Mouse (Mus musculus): Measurements from ENCODE around the gene Btbd6. TPM values are rescaled to one million over a fixed set of nuclear protein-coding genes. Genes with fewer than 3 reads are reported as not detected.

The Btbd6 gene
- polyA plus RNA-seq, 1 experiment from 2014 or later: 30.3 TPM

GRCm38 (mm10) chr12:112961428-112961827, 14.9 kb upstream of the Btbd6 start:
- H3K27ac ChIP-seq: no peak overlapping the region
- WGBS: 73% methylated on average over 7 of the region's 7 CpGs

GRCm38 (mm10) chr12:112961872-112962271, 14.4 kb upstream of the Btbd6 start:
- Histone ChIP-seq H3K27me3 (no peaks in the 10 kb centered on the region), H3K36me3 (ENCODE audit: poor library complexity, severe bottlenecking) (peaks cover 93% of the 10 kb centered on the region), H3K4me3 (no peak overlapping the region), H3K4me2 (no peak overlapping the region), H3K27ac (no peak overlapping the region), H3K9me3 (replicated peaks) (no peaks in the 10 kb centered on the region), H3K9ac (0 out of 2 replicates have a peak overlapping the region, but pooled peaks have one; percentile 8), H3K4me1 (no peaks in the 10 kb centered on the region)
- WGBS: 89% methylated on average over 5 of the region's 5 CpGs
- ATAC-seq: no peak

More at GRCm38 (mm10) chr12:112961428-112961827, 14.9 kb upstream of the Btbd6 start:
- ATAC-seq: no peak
- 0 out of 2 replicates have a peak overlapping the region, but pooled peaks have one; percentile 8 for H3K9ac ChIP-seq
- no peak overlapping the region for H3K4me2 ChIP-seq
- H3K27me3 ChIP-seq: no peaks in the 10 kb centered on the region
- no peaks in the 10 kb centered on the region for H3K9me3 ChIP-seq (replicated peaks)
- no peak overlapping the region for H3K4me3 ChIP-seq
- no peaks in the 10 kb centered on the region for H3K4me1 ChIP-seq
- H3K36me3 ChIP-seq (ENCODE audit: poor library complexity, severe bottlenecking): peaks cover 91% of the 10 kb centered on the region

GRCm38 (mm10) chr12:112965783-112966182, 10.5 kb upstream of the Btbd6 start:
- no peak overlapping the region for H3K9ac ChIP-seq
- no peaks in the 10 kb centered on the region for H3K27me3 ChIP-seq
- no peak overlapping the region for H3K4me3 ChIP-seq
- no peaks in the 10 kb centered on the region for H3K9me3 ChIP-seq (replicated peaks)
- ATAC-seq: no peak
- no peak overlapping the region for H3K4me2 ChIP-seq
- WGBS: 90% methylated on average over 13 of the region's 13 CpGs
- no peaks in the 10 kb centered on the region for H3K4me1 ChIP-seq
- peaks cover 100% of the 10 kb centered on the region for H3K36me3 ChIP-seq (ENCODE audit: poor library complexity, severe bottlenecking)
- no peak overlapping the region for H3K27ac ChIP-seq

GRCm38 (mm10) chr12:112968943-112969342, 7.3 kb upstream of the Btbd6 start:
- H3K4me3 ChIP-seq: no peak overlapping the region
- H3K4me1 ChIP-seq: no peaks in the 10 kb centered on the region
- 82% methylated on average over 8 of the region's 8 CpGs for WGBS
- no peaks in the 10 kb centered on the region for H3K9me3 ChIP-seq (replicated peaks)
- H3K36me3 ChIP-seq (ENCODE audit: poor library complexity, severe bottlenecking): peaks cover 100% of the 10 kb centered on the region
- no peaks in the 10 kb centered on the region for H3K27me3 ChIP-seq
- H3K27ac ChIP-seq: no peak overlapping the region
- ATAC-seq: no peak
- no peak overlapping the region for H3K9ac ChIP-seq
- no peak overlapping the region for H3K4me2 ChIP-seq

- no peaks in the 10 kb centered on the region for H3K9me3 ChIP-seq (replicated peaks)
- H3K27ac ChIP-seq: no peak overlapping the region
- H3K4me2 ChIP-seq: no peak overlapping the region
- no peaks in the 10 kb centered on the region for H3K4me1 ChIP-seq
- WGBS: 96% methylated on average over 6 of the region's 6 CpGs
- ATAC-seq: no peak
- H3K9ac ChIP-seq: no peak overlapping the region
- no peak overlapping the region for H3K4me3 ChIP-seq
- H3K27me3 ChIP-seq: no peaks in the 10 kb centered on the region
- H3K36me3 ChIP-seq (ENCODE audit: poor library complexity, severe bottlenecking): peaks cover 96% of the 10 kb centered on the region
Observed at GRCm38 (mm10) chr12:112969616-112970015, 6.7 kb upstream of the Btbd6 start.

GRCm38 (mm10) chr12:112974736-112975135, 1.5 kb upstream of the Btbd6 start:
- 89% methylated on average over 9 of the region's 9 CpGs for WGBS
- no peak for ATAC-seq
- Histone ChIP-seq H3K4me1 (peaks cover 20% of the 10 kb centered on the region), H3K9ac (no peak overlapping the region), H3K27ac (no peak overlapping the region), H3K9me3 (replicated peaks) (no peaks in the 10 kb centered on the region), H3K4me3 (no peak overlapping the region), H3K4me2 (no peak overlapping the region), H3K27me3 (no peaks in the 10 kb centered on the region), H3K36me3 (ENCODE audit: poor library complexity, severe bottlenecking) (peaks cover 69% of the 10 kb centered on the region)

- H3K36me3 ChIP-seq (ENCODE audit: poor library complexity, severe bottlenecking): peaks cover 69% of the 10 kb centered on the region
- H3K9ac ChIP-seq: peak overlapping the region; percentile 88
- ATAC-seq: no peak
- H3K4me1 ChIP-seq: peaks cover 26% of the 10 kb centered on the region
- H3K27me3 ChIP-seq: no peaks in the 10 kb centered on the region
- 47% methylated on average over 12 of the region's 12 CpGs for WGBS
- H3K4me2 ChIP-seq: peak overlapping the region; percentile 88
- peak overlapping the region; percentile 67 for H3K4me3 ChIP-seq
- H3K27ac ChIP-seq: peak overlapping the region; percentile 91
- no peaks in the 10 kb centered on the region for H3K9me3 ChIP-seq (replicated peaks)
Observed at GRCm38 (mm10) chr12:112977156-112977555, 874 bp downstream of the Btbd6 start.

- Histone ChIP-seq H3K27ac (peak overlapping the region; percentile 14; the same call in 1 of the 2 replicates), H3K27me3 (no peaks in the 10 kb centered on the region), H3K4me3 (no peak overlapping the region), H3K4me2 (no peak overlapping the region), H3K9ac (no peak overlapping the region), H3K4me1 (peaks cover 19% of the 10 kb centered on the region), H3K36me3 (ENCODE audit: poor library complexity, severe bottlenecking) (peaks cover 90% of the 10 kb centered on the region), H3K9me3 (replicated peaks) (no peaks in the 10 kb centered on the region)
- WGBS: 56% methylated on average over 2 of the region's 2 CpGs
- no peak for ATAC-seq
Observed at GRCm38 (mm10) chr12:112982031-112982430, 5.7 kb downstream of the Btbd6 start.

- Histone ChIP-seq H3K36me3 (ENCODE audit: poor library complexity, severe bottlenecking) (peaks cover 72% of the 10 kb centered on the region), H3K27ac (no peak overlapping the region), H3K4me3 (no peak overlapping the region), H3K9ac (no peak overlapping the region), H3K4me1 (peaks cover 10% of the 10 kb centered on the region), H3K27me3 (no peaks in the 10 kb centered on the region), H3K4me2 (no peak overlapping the region), H3K9me3 (replicated peaks) (no peaks in the 10 kb centered on the region)
- WGBS: 95% methylated on average over 6 of the region's 6 CpGs
- ATAC-seq: no peak
Observed at GRCm38 (mm10) chr12:112985346-112985745, 9.1 kb downstream of the Btbd6 start.

- Histone ChIP-seq H3K9me3 (replicated peaks) (no peaks in the 10 kb centered on the region), H3K4me1 (no peaks in the 10 kb centered on the region; the same call in 1 of the 2 replicates), H3K4me2 (no peak overlapping the region), H3K27me3 (no peaks in the 10 kb centered on the region), H3K36me3 (ENCODE audit: poor library complexity, severe bottlenecking) (peaks cover 67% of the 10 kb centered on the region), H3K4me3 (no peak overlapping the region), H3K27ac (no peak overlapping the region), H3K9ac (no peak overlapping the region)
- 78% methylated on average over 6 of the region's 6 CpGs for WGBS
- ATAC-seq: no peak
Observed at GRCm38 (mm10) chr12:112987877-112988276, 11.6 kb downstream of the Btbd6 start.

GRCm38 (mm10) chr12:112990706-112991405, 14.6 kb downstream of the Btbd6 start:
- H3K27me3 ChIP-seq: no peaks in the 10 kb centered on the region
- 92% methylated on average over 5 of the region's 5 CpGs for WGBS
- peaks cover 52% of the 10 kb centered on the region for H3K36me3 ChIP-seq (ENCODE audit: poor library complexity, severe bottlenecking)
- H3K9ac ChIP-seq: no peak overlapping the region
- no peaks in the 10 kb centered on the region; the same call in 1 of the 2 replicates for H3K4me1 ChIP-seq
- ATAC-seq: no peak
- no peak overlapping the region for H3K4me2 ChIP-seq
- H3K4me3 ChIP-seq: no peak overlapping the region
- H3K27ac ChIP-seq: no peak overlapping the region
- H3K9me3 ChIP-seq (replicated peaks): no peaks in the 10 kb centered on the region

GRCm38 (mm10) chr12:112991444-112991843, 15.2 kb downstream of the Btbd6 start:
- no peak for ATAC-seq
- H3K9ac ChIP-seq: no peak overlapping the region
- H3K4me3 ChIP-seq: no peak overlapping the region
- no peak overlapping the region for H3K4me2 ChIP-seq
- no peaks in the 10 kb centered on the region; the same call in 1 of the 2 replicates for H3K4me1 ChIP-seq
- H3K9me3 ChIP-seq (replicated peaks): no peaks in the 10 kb centered on the region
- H3K36me3 ChIP-seq (ENCODE audit: poor library complexity, severe bottlenecking): peaks cover 50% of the 10 kb centered on the region
- H3K27ac ChIP-seq: no peak overlapping the region
- H3K27me3 ChIP-seq: no peaks in the 10 kb centered on the region
- WGBS: 88% methylated on average over 2 of the region's 2 CpGs

- ATAC-seq: no peak
- H3K36me3 ChIP-seq (ENCODE audit: poor library complexity, severe bottlenecking): peaks cover 41% of the 10 kb centered on the region
- no peak overlapping the region for H3K4me3 ChIP-seq
- no peaks in the 10 kb centered on the region for H3K27me3 ChIP-seq
- H3K27ac ChIP-seq: no peak overlapping the region
- peaks cover 13% of the 10 kb centered on the region for H3K4me1 ChIP-seq
- 76% methylated on average over 4 of the region's 4 CpGs for WGBS
- H3K9ac ChIP-seq: no peak overlapping the region
- H3K4me2 ChIP-seq: no peak overlapping the region
- H3K9me3 ChIP-seq (replicated peaks): no peaks in the 10 kb centered on the region
Observed at GRCm38 (mm10) chr12:112994153-112994552, 17.9 kb downstream of the Btbd6 start.

All from forebrain, embryonic 13.5 days (tissue).